Mouse (Mus musculus): Measurements from ENCODE around the gene Msi2.

The Msi2 gene

DNA sequence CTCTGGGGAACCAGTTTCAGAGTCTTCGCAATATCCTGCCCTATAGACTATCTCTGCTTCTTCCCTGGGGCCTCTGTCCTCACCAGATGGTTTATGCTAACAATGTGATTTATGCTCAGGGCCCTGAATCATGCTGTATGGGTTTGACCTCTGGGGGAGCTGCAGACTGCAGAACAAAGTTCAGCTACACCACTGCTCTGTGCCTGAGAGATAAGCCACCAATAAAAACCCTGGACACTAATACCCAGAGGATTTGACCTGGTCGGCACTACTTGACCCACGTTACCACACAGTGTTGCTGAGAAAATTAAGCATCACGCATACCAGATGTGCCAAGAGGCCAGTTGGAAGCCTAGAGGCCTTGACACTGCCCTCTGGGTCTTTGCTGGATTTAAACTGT lies 420.8 kb downstream of the Msi2 start:
- peak; percentile 48 to 61 for DNase-seq

GRCm38 (mm10) chr11:88295298-88295697 lies 423.0 kb downstream of the Msi2 start:
- peak; percentile 70 to 80 for DNase-seq

- DNase-seq, result peak in 1 of 2 experiments; percentile 41
Observed at GRCm38 (mm10) chr11:88294394-88294710, 424.0 kb downstream of the Msi2 start.

DNA sequence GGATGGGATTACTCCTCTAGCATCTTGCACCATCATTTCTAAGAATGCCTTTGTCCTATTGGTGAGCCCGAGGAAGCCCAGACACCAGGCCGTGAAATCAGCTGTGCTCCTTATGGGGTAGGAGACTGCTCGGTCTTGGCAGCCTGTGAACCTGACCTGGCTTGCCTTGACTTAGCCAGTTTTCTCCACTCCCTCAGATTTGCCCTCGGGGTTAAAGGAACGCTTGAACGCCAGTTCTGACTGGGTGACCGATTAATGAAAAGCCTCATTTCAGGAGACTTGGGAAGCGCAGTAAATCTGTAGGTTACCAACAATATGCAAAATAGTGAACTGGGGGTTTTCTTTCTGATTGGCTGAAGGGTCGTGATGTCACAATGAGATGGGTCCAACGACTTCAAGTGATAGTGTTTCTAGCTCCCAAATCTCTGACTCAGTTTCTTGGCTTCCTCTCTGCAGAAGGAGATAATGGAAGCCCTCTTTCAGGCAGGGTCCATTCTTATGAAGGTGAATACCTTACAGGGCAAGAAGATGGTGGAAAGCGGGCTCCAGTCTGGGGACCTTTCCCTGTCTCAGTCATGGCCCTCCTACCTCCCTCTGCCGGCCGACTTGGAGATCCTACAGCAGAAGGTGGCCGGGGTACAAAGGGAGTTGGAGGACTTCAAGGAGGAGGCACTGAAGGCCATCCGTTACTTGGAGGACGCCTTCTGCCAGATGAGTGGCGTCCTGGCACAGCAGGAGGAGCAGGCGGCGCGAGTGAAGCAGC lies 424.5 kb downstream of the Msi2 start, which contains the start of gene Ccdc182:
TSS of gene Ccdc182 (plus strand) at position 428 of the 763 bp plus-strand sequence.
- peak; percentile 57 to 72 for DNase-seq

GRCm38 (mm10) chr11:88291688-88292087 lies 426.6 kb downstream of the Msi2 start:
- DNase-seq, result peak in 1 of 2 experiments; percentile 55

GRCm38 (mm10) chr11:88291245-88291644 lies 427.1 kb downstream of the Msi2 start:
- no peak for DNase-seq

Measured in kidney, postnatal 36 days (tissue).